Mouse (Mus musculus) embryonic fibroblast, embryonic 13.5 days (primary cell): ENCODE measurements at regions not wholly inside any gene's neighbourhood (a gene's known extent, or its start where the extent isn't known, plus 50 kb on each side); places are given as distances from the start of the nearest gene placed in this dataset.

ENCODE experiments used
- CTCF ChIP-seq: IDR thresholded peaks from 2 replicates; pipeline ENCODE4 v1.5.1; 2011; ENCODE audit warnings: mild to moderate bottlenecking, control low read depth, low read length, moderate library complexity, borderline replicate concordance; ENCODE audit not compliant: insufficient read depth
- POLR2A ChIP-seq: IDR thresholded peaks from 2 replicates; pipeline ENCODE4 v1.6.1; 2011; ENCODE audit warnings: low read depth, mild to moderate bottlenecking, control low read depth, low read length, moderate library complexity

GRCm38 (mm10) chr1:40942751-40943150 lies 137.3 kb downstream of the Tmem182 start:
- no peak for TF ChIP-seq CTCF
- no peak for TF ChIP-seq POLR2A
